Mouse (Mus musculus) spleen, embryonic (tissue): ENCODE data around the gene Rflnb.

Experiments
- CTCF ChIA-PET: fragments of 350-600 bp; sonication (Branson Sonifier 250); formaldehyde crosslinking; loops from one replicate; lab custom pipeline; 2022; lab: Charles Lee

Gene Rflnb

GRCm38 (mm10) chr11:75994357-75994756 is 33.2 kb downstream of the Rflnb start:
- CTCF ChIA-PET: no interaction called here

DNA sequence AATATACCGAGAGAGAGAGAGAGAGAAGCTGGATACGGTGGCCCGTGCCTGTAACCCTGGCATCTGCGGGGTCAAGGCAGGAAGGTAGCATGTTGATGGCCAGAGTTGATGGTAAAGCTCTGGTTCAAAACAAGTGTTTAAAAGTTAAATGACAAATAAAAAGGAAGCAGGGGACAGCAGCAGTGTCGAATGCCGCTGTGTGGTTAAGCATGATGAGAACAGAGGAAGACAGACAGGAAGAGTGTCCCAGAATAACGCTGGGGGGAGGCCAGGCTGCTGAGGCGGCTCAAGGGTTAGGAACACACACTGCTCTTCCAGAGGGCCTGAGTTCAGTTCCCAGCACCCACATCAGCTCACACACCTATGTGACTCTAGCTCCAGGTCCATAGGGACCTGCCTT is 35.1 kb downstream of the Rflnb start:
- CTCF ChIA-PET: interaction anchor here (0.6 kb wide), 1 partner anchor 861 kb away, joined by 3 read pairs; no protein-coding TSS in a partner anchor

GRCm38 (mm10) chr11:75991911-75992310 is 35.7 kb downstream of the Rflnb start:
- CTCF ChIA-PET: interaction anchor here (0.6 kb wide), 1 partner anchor 862 kb away, joined by 3 read pairs; no protein-coding TSS in a partner anchor

DNA sequence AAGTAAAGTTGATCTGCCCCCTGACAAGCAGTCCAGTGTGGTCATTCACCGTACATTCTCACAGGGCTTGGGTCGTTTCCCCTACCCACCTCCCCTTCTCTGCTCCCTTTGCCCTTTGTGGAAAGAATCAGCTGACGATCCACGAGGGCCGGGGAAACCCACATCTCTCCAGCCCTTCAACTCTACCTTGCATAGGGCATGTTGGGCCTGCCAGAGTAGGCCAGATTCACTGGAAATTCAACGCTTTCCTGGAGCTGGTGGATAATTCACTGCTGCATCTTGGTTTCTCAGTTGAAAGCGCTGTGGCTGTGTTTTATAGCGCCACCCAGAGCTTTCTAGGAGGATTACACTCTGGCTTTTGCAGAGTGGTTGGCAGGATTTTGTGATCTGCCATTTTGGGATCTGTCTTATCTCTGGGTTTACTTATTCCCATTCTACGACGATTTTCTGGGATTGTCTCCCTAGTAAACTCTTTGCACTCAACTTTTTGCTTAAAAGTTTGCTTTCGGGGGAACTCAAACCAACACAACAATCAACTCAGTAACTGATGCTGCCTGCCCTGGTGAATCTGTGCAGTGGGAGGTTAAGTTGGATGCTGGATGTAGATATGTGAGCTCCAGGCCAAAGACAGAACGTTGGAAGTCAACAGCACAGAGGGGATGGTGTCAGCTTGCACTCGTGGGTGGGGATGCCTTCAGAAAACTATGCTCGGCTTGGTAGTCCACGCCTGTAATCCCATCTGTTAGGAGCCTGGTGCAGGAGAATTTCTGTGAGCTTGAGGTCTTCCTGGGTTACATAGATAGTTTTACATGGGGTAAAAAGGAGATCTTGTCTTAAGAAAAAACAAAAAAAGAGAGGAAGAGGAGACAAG is 36.4 kb downstream of the Rflnb start:
- CTCF ChIA-PET: interaction anchor here (0.5 to 0.9 kb wide), 2 partner anchors 8 to 138 kb away, joined by 3 to 5 read pairs; partner anchors contain the start of gene 1700016K19Rik

DNA sequence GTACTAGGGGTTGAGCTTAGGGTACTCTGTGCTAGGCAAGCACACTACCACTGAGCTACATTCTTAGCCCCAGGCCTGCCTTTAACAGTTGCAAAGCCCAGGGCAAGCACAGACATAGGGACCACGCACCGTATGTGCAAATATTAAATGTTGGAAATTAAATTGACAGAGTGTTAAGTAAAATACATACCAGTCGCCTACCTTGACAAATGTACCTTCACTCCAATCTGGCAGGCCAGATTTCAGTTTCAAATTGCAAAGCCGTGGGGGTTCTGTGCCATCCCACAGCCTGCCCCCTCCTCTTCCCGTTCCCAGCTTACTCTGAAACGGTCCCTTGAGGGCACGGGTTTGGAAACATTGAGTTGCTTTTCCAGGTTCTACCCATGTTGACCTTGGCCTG is 41.6 kb downstream of the Rflnb start:
- CTCF ChIA-PET: interaction anchor here (0.7 kb wide), 1 partner anchor 50 kb away, joined by 3 read pairs; no protein-coding TSS in a partner anchor

DNA sequence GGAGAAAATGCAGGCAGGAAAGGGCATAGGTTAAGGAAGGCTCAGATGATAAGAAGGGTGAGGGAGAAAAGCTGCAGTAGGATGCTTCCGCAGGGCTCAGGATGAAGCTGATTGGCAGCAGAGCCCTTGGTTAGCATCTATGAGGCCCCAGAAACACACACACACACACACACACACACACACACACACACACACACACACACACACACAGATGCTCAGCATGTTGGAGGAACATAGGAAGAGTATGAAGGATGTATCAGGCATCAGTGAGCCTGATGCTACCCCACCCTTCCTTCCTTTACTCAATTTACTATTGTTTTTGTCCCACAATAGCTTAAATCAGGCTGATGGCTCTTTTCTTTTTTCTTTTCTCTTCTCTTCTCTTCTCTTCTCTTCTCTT is 43.0 kb downstream of the Rflnb start:
- CTCF ChIA-PET: interaction anchor here (0.6 to 0.7 kb wide), 2 partner anchors 9 to 21 kb away, joined by 4 to 5 read pairs; no protein-coding TSS in a partner anchor

DNA sequence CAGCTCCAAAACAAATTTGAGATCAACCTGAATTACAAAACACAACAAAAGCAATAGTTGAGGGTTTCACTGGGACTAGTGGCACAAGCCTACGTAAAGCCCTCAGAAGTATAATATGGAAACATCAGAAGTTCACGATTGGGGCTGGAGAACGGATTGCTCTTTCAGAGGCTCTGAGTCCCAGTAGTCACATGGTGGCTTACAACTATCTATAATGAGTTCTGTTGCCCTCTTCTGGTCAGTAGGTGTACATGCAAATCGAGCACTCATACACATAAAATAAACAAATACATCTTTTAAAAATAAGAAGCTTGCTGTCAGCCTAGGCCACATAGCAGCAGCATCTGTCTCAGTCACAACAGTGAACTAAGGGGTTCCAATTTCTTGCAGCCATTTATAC is 44.4 kb downstream of the Rflnb start:
- CTCF ChIA-PET: interaction anchor here (1.4 kb wide), 1 partner anchor 14 kb away, joined by 3 read pairs; no protein-coding TSS in a partner anchor

DNA sequence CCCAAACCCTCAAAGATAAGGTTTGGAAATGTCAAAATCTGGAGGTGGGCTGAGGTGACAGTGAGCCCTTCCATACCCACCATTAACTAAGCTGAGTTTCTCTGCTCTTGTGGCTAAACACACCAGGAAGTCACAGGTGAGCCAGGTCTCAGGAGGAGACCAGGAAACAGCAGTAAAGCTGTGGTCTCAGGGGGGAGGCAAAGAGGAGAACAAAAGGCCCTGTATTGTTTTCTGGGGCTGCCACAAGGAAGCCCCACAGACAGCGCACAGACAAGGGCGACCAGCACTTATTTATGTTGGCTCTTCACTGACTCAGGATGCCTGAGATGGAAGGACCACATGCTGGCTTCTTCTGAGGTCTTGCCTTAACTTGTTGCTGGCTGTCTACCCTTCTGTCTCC is 47.2 kb downstream of the Rflnb start:
- CTCF ChIA-PET: no interaction called here

- CTCF ChIA-PET: interaction anchor here (0.6 kb wide), 3 partner anchors 23 to 739 kb away, joined by 3 to 5 read pairs (median 4); no protein-coding TSS in a partner anchor
Measured at GRCm38 (mm10) chr11:75978051-75978450, 49.5 kb downstream of the Rflnb start.

- CTCF ChIA-PET: interaction anchor here (0.7 kb wide), 1 partner anchor 360 kb away, joined by 6 read pairs; no protein-coding TSS in a partner anchor
Measured at GRCm38 (mm10) chr11:75976748-75977147, 50.8 kb downstream of the Rflnb start.

GRCm38 (mm10) chr11:75973988-75974387 is 53.6 kb downstream of the Rflnb start:
- CTCF ChIA-PET: no interaction called here

DNA sequence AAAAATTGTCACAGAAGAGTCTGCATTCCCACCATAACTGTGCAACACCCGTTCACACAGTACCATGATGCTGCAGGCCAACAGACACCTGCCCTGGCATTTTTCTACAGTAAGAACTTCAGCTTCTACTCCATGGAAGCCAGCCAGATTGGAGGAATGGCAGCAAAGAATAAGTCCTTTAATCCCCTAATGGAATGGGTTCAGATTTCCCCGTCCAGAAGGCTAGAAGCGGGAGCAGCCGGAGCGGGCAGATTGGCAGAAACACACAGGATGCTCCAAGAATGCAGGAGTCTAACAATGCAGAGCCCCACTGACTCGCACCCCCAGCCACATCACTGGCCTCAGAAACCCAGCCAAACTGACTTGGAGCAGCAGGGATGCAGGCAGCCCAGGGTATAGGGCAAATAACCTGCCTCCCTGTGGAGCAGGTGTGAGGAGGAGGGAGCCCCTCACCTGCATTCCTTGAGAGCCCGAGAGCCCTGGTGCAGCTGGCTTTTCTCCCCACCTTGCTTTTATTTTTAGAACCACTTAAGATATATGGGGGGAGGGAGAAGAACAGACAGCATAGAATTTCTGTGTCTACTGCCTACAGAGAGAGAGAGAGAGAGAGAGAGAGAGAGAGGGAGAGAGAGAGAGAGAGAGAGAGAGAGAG is 54.5 kb downstream of the Rflnb start:
- CTCF ChIA-PET: interaction anchor here (0.7 kb wide), 1 partner anchor 9 kb away, joined by 7 read pairs; no protein-coding TSS in a partner anchor

DNA sequence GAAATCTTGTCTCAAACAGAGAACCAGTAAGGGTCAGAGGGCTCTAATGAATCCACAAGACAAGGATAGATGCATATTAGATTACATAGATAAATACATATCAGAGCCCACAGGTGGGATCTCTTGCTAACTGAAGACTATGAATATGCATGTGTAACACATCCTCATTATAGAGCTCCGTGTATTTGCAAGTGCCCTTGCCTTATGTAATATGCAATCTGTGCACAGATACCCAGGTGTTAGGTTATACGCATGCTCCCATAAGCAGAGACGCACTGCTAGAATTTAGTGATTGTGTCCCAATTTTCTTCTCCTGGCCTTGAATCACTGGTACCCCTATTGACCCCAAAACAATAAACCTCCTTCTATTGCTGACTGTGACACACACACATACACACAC is 55.4 kb downstream of the Rflnb start:
- CTCF ChIA-PET: no interaction called here

GRCm38 (mm10) chr11:75970629-75971028 is 57.0 kb downstream of the Rflnb start:
- CTCF ChIA-PET: no interaction called here
